Mouse (Mus musculus) A20 (cell line): ENCODE measurements at regions not wholly inside any gene's neighbourhood (a gene's known extent, or its start where the extent isn't known, plus 50 kb on each side); places are given as distances from the start of the nearest gene placed in this dataset.

ENCODE experiments used
- DNase-seq: peaks from one replicate; pipeline ENCODE4 v3.0.0-alpha.2; 2011; ENCODE audit warnings: low read depth, low spot score

DNA sequence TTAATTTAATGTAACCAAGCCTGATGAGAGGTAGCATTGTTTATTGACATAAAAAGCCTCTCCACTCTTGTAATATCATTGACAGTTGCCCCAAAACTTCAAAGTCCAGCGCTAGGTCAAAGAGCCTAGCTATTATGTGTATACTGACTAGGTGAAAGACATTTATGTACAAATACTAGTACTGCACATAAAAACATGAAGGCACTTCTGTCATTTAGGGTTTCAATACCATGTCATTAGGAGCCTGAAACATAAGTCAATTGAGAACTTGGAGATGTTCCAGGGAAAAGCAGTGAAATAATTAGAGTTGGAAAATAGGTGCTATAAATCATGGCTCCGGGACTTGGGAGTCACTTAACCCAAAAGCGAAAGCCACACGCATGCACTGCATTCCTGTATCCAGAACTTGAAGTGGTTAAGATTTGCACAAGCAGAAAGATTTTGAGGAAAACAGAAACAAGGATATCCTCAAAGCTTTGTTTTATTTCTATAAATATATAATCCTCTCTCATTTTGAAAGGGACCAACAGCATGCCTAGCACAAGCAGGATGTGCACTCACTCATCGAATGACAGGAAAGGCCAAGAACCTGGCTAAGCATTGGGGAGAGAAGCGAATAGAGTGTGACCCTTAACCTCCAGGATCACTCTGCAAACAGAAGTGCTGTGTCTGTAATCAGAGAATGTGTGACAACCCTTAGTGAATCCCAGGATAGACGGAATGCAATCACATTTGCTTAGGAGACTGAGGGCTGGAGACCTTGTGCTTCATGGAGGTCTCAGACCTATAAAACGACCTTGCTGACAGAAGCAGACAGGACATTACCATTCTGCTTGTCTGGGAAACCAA lies 176.3 kb upstream of the Crim1 start:
- no peak for DNase-seq

DNA sequence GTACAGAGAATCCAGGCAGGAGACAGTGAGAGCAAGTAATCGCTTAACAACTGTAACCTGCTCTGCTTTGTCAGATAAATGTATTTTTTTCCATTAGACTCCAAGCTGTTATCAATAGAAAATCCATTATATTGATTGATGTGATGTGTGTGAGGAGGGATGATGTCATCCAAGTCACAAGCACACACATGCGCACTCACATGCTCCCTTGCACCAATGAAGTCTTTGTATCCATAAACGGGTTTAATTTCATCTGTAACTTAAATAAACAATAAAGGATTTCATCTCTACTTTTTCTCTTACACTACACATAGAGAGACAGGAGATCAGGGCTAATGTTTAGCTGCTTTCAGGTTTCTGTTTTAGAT lies 175.7 kb upstream of the Crim1 start:
- DNase-seq: no peak

DNA sequence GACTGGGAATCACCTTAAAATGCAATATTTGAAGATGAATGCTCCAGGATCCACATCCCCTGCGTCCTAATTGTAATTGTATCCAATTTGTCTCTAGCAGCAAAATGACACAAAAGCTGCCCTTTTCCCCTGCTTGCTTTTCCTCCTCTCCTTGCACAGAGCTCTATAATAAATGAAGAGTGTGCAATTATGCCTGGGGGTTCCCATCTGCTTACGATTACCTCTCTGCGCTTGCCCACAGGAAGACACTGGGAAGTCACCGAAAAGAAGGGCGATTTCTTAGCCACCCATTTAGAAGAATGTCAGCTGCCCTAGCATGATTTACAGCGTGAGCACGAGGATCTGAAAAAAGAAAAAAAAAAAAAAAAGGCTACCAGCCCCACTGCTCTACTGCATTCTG lies 174.8 kb upstream of the Crim1 start:
- no peak for DNase-seq

DNA sequence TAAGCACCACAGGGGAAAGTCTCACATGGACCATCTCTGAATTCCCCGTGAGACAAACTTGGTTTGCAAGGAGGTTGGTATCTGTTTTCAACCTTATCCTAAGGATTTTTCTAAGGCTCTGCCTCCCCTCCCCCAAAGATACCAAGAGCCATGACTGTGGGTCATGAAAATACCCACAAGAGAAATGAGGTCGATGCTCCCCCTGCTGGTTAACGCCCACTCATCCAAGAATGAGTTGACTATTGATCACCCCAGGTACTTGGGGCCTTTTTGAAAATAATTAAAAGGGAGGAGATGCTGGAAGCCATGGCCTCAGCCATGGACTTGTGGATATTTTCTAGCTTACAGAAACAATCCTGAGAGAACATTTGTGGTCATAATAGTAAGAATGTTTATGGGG lies 164.4 kb upstream of the Crim1 start:
- DNase-seq: peak; percentile 8

DNA sequence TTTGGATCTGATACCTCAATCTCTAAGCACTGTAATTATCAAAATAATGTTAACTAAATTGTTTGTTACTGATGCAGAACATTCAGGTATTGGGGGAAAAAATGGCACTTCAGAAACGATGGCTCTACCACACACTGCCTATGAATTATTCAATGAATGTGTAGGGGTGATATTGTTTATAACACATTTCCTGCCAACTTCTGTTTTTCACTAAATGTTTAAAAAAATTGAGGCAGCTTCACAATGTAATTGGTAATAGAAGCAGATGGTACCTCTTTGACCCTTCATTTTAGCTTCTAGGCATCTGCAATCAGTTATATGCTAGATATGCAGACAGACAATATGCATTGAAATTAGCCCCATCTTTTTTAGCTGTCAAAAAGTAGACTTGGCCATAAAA lies 159.7 kb upstream of the Crim1 start:
- no peak for DNase-seq

DNA sequence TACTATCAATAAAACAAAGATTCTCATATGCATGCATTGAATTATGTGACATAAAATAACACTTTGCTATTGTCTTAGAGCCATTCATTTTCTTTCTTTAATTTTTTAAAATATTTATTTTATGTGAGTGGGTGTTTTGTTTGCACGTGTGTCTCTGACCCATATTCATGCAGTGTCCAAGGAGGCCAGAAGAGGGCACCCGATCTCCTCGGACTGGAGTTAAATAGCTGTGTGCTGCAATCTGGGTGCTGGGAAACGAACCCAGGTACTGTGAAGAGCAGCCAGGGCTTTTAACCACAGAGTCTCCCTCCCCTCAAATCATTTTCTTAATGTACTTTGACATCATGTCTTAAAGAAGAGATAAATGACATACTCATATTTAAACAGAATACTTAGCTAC lies 158.8 kb upstream of the Crim1 start:
- no peak for DNase-seq

DNA sequence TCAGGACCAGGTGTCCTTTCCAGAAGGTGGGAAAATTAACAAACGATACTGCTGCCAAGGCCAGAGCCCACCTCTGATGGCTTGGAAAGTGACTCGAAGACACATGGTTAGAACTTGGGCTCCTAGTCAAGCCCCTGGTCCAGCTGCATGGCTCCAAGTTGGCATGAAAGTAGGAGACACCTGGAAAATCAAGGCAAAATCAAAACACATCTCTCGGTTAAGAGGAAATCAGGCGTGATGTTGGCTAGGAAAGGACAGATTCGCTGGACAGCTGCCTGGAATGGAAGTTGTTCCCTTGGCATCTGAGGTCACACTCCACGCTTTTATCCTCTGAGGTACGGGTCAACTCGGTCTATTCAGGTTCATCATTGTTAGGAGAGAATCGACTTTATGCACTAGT lies 150.3 kb upstream of the Crim1 start:
- no peak for DNase-seq

DNA sequence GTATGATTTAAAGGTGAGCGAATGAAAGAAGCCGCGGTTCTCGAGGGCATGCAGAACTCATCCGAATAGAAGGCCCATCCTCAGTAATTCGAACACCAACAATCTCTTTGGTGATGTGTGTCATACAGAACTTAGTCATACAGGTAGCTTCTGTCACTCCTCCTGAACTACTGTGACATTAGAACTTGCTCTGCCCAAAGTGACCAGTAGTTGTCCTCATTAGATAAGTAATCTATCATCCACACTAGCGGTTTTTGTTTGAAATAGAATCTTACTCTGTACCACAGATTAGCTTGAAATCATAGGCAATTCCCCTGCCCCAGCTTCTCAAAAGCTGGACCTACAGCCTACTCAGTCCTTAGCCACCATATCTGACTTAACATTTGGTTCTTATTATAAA lies 149.8 kb upstream of the Crim1 start:
- no peak for DNase-seq

DNA sequence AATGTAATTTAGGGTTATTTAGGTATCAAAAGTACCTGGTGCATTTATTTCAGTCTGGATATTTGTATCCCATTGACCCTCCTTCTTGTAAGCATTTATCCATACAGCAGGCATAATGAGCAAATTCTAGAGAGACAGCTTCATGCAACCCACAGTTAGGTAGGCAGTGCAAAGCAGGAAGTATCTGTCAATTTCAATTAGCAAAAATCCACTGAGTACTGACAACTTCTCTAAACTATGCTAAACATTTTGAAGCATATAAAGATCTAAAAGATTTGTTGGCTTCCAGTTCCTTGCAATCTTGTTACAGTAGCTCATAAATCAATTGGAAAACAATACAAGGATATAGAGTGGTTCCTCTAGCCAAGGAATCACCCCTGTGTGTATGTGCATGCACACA lies 124.2 kb upstream of the Crim1 start:
- no peak for DNase-seq

DNA sequence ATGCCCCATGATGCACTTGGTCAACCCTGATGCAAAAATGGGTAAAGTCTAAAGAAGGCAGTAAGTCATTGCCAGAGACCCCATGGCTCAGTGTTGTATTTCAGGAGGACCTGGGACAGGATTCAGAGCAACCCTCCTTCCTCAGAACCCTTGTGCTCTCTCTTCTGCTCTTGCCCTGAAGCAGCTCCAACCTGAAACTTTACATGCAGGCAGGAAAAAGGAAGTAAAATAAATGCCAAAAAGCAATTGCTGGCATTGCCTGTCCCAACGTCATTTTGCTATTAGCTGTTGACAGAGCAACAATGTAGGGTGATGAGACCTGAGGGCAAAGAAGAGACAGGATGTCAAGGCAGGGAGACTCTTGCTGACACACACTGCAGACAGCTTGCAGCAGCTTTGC lies 121.7 kb upstream of the Crim1 start:
- no peak for DNase-seq

DNA sequence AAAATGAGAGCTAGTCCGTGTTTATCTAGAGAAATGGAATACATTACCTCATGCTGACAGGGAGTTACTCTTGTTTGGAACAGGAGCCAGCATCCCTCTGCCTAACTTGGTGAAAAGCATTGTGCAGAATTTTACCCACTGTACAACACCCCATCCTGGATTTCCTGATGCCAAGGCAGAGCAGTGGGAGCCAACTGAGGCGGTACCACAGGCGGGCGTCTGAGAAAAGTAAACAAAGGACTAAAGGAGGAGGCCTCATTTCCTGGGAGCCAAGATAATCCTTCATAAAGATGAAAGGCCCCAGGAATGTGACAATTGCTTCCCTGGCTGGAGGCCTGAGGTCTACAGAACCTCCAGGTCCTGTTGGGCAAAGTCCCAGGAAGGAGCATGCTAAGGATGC lies 115.6 kb upstream of the Crim1 start:
- no peak for DNase-seq

DNA sequence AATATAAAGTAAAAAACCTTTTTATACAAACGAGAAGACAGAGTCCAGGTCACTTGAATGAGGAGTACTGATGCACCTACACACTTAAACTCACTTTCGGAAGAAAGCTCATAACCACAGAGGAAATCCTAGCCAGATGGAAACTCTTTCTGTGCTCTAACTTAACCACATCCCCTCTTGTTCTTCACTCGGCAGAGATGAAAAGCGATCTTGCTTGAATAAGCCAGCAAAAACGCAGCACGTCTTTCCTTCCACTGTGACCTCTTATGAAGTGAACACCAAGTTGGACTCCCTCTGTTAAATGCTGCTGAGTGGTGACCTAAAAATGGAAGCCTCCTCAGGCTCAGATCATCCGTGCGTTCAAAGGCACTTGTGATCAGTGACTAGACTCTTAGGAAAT lies 113.1 kb upstream of the Crim1 start:
- no peak for DNase-seq

DNA sequence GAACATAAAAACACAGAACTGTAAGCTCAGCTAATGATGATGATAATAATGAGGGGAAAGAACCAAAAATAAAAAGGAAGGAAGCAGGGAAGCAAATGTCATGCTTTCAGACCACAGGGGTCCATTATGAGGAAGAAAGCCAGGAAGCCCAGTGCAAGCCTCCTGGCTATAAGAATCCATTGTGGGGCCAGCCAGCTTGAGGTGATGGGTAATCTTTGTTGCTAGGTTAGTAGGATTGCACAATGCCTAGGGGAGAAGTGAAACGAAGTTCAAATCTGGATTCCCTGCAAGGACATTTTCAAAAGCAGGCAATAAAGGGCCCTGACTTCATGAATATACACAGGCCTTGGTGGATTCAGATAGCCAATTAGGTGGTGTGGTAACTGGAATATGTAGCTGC lies 102.3 kb upstream of the Crim1 start:
- DNase-seq: no peak

DNA sequence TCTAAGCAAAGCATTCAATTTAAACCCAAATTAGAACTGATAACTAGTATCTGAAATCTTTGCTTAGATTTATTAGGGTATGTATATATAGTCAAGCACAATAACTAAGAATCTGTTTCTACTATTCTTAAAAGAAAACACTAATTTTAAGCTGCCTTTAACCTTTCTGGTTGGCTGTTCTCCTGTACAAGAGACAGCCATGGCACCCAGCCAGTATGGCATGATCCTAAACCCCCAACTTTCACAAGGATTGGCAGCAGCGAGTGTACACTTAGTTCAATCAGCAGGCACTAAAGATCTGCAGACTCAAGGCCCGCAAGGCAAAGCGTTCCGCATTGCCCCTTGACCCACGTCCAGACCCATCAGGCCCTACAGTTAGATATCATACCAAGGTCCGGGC lies 91.3 kb upstream of the Crim1 start:
- no peak for DNase-seq

DNA sequence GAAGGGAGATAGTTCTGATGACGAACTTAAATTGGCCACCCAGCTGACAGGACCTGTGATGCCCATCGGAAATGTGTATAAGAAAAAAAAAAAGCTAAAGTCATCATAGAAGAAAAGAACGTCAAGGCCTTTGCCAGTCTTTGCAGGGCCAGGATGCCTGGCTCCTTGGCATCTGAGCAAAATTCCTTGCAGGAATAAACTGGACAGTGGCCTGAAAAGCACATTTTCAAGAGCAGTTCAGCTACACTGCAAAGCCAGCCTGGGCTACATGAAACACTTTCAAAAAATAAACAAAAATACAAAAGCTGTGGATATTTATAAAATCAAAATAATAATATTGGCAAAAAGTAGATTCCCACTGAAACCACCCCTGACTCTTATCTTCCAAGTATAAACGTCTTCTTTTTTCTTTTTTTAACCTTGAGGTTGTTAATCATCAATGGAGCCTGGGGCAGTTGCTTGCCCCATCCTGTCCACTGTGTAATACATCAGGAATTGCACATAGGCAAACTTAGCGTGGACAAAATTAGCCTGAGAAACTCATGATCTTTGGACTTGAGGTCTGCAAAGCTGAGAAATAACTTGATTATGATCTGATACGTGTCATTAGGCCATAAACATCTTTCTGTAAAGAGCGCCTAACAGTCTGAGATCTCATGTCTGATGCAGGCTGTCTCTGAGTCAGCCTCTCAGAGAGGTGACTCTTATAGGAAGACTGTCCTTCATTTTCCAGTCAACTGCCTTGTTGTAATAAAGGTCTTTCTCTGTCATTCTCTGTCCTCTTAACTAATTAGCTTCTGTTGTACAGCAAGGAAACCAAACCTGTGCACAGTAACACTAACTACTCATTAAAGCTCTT lies 90.5 kb upstream of the Crim1 start:
- DNase-seq: no peak

DNA sequence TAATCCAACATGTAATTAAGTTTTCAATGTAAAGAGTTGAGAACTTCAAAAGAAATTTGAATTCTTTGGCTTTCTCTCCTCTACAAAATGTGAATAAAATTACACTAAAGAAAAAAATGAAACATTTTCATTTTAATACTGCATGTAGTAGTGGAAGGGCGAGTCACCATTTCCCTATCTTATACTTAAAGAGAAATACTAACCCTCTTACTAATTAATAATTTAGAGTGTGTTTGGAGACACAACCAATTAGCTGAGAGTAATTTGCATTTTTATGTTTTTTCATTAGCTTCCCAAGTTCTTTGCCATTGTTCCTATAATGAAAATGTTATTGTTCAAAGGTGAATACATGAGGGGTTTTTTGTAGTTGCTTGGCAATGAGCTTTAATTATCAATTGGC lies 67.9 kb upstream of the Crim1 start:
- no peak for DNase-seq

DNA sequence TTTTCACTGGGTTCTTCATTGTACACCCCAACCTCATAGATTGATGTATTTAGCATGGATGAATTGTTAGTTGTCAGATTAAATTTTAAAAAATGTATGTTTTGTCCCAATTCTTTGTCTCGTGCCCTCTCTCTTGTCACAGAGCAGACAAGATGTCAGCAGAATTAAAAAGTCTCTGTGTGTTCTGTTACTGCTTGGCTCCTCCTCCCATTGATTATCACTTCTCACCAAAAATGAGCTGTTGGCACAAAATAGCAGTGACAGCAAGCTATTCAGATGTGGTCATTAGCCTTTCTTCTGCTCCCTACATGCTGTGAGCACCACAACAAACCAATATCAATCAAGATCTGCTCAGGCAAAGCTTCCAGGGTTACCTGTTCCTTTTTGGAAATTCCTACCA lies 62.1 kb upstream of the Crim1 start:
- DNase-seq: no peak

DNA sequence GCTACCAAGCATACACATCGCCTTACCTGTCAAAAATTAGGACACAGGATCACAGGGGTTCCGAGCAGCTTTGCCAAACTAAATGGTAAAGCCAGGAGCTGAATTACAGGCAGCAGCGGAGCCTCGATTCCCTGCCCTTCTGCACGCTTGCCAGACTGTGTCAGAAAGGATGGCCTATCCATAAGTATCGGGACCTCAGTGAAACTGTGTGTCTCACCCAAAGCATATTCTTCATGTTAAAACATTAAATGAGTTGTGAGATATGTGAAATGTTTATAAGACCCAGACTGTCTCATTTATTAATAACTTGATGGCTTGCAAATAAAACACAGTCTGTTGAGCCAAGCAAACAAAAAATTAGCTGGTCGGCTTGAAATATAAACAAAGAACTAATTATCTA lies 59.4 kb upstream of the Crim1 start:
- no peak for DNase-seq

DNA sequence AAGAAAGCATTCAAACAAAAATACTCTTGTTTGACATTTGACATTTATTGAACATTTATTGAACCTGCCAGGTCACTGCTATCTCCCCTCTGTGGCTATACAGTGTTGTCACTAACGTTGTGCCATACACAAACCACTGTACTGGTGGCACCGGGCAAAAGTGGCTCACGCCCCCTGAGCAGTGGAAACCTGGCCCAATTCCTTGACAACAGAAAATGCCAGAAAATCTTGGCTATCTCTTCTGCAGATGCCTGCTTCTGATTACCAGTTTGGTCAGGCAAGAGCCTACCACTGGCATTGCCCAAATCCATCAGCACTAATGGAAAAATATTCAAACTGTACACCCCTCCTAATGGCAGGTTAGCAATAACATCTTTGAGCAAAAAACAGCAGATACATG lies 58.9 kb upstream of the Crim1 start:
- DNase-seq: no peak

DNA sequence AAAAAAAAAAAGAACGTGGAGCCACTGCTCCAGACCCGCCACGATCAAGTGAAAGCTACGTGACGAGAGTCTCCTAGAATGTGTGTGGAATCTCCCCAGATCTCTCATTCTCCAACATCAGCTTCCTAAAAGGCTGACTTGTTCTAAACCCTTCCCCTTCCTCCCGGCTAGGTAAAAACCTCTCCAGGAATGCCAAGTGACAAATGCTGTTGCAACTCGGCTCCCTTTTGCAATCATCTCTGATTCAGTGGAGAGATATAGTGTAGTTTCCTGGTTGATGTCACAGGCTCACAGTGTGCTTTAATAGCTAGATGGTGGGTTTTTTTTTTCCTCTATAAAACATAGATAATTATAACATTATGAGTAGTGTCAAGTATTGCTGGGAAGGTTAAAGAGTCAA lies 57.6 kb upstream of the Crim1 start:
- DNase-seq: no peak

DNA sequence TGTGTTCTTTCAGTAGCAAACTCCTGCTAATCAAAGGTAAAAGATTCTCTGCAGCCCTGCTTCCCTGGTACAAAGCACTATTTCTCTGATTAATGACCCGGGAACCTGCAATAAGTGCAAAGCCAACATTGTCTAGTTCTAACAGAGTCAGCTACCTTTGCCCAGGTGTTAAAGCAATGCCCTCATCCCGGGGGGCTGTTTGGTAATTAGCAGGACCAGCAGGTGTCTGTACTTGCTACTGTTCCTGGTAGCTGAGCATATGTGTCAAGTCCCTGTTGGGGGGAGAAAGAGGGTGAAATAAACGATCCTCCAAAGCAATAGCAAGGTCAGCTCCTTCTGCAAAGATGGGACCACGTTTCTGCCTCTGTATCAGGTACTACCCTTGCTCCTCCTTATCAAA lies 54.7 kb upstream of the Crim1 start:
- no peak for DNase-seq
